Mouse (Mus musculus): ENCODE measurements at regions not wholly inside any gene's neighbourhood (a gene's known extent, or its start where the extent isn't known, plus 50 kb on each side); places are given as distances from the start of the nearest gene placed in this dataset.
"Not testable (repeated sequence)": the region's sequence is repeated elsewhere in the genome, so short reads cannot be mapped to it uniquely, and the experiment has no call there.

DNA sequence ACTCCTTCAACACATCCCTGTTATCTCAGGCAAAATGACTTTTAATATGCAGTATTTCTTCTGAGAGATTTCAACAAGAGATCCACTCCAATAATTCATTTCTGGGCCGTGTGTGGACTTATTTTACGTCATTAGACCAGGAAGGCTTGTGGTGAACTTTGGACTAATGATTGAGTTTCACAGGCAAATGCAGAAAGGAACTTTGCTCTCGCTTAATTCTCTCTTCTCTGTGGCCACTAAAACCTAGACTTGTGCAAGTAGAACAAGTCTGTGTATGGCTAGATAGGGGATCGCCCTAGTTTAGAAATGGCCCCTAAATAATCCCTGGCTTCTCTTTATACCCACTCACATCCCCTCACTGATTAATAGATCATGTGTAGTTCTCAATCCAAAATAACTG lies 50.6 kb upstream of the Ppp1r12a start:
- H3K4me1 ChIP-seq = peaks cover 10% of the 10 kb centered on the region
- 63% methylated on average over 4 of the region's 4 CpGs for WGBS (ENCODE audit: insufficient replicate concordance)
- H3K27me3 ChIP-seq (replicated peaks) = no peaks in the 10 kb centered on the region
- no peak overlapping the region for H3K4me2 ChIP-seq
- no peaks in the 10 kb centered on the region for H3K9me3 ChIP-seq (replicated peaks)
- no peak overlapping the region for H3K4me3 ChIP-seq
- no peaks in the 10 kb centered on the region for H3K36me3 ChIP-seq
- H3K27ac ChIP-seq = no peak overlapping the region
- no peak overlapping the region for H3K9ac ChIP-seq
- no peak for ATAC-seq

DNA sequence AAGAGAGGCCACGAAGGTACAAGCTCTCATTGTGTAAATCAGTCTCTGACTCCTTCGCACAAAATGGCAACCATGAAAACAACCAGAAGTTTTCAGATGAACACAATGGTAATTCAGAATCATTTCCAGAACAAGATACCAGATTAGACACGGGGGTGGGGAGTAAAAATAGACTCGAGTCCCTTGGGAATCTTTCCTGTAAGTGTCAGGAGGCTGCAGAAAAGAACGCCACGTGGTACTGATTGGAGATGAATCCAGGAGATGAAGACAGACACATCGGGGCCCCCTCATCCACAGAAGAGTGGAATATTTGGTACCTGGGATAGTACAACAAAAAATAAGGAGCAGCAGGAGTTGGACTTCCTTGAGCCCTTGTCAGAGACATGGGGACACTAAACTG lies 51.1 kb upstream of the Ppp1r12a start:
- no peak for ATAC-seq
- no peak overlapping the region for H3K27ac ChIP-seq
- no peaks in the 10 kb centered on the region for H3K9me3 ChIP-seq (replicated peaks)
- peaks cover 10% of the 10 kb centered on the region for H3K4me1 ChIP-seq
- no peaks in the 10 kb centered on the region for H3K27me3 ChIP-seq (replicated peaks)
- H3K4me2 ChIP-seq = no peak overlapping the region
- WGBS (ENCODE audit: insufficient replicate concordance) = 61% methylated on average over 7 of the region's 7 CpGs
- no peaks in the 10 kb centered on the region for H3K36me3 ChIP-seq
- no peak overlapping the region for H3K9ac ChIP-seq
- no peak overlapping the region for H3K4me3 ChIP-seq

DNA sequence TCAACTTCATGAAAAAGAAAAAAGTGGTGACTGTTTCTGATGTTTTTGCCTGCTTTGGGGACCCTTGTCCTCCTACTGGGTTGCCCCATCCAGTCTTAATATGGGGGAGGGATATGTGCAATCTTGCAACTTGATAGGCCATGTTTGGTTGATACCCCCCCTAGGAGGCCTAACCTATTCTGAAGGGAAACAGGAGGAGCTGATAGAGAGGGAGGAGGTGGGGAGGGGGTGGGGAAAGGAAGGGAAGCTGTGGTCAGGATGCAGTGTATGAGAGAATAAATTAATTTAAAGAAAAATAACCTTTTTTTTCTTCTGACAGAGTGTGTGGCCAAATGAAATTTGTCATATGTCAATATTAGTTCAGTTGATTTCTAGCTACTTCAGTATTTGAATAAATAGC lies 51.8 kb upstream of the Ppp1r12a start:
- ATAC-seq = no peak
- Histone ChIP-seq H3K9ac (no peak overlapping the region), H3K36me3 (no peaks in the 10 kb centered on the region), H3K27ac (no peak overlapping the region), H3K27me3 (replicated peaks) (no peaks in the 10 kb centered on the region), H3K9me3 (replicated peaks) (no peaks in the 10 kb centered on the region), H3K4me3 (no peak overlapping the region), H3K4me1 (peaks cover 10% of the 10 kb centered on the region), H3K4me2 (no peak overlapping the region)

DNA sequence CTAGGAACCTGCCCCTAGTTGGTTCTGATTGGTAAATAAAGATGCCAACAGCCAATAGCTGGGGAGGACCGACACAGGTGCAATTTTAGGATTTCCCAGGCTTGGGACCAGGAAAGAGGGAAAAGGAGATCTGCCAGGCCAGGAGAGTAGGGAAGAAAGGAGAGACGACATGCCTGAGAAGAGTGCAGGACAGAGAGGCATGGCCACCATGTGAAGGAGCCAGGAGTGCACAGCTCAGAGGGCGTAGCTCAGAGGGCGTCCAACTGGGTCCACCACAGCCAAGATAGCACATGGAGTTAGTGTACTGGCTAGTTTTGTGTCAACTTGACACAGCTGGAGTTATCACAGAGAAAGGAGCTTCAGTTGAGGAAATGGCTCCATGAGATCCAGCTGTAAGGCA lies 53.5 kb upstream of the Ppp1r12a start:
- not testable (repeated sequence) for H3K4me2 ChIP-seq; ATAC-seq; H3K36me3 ChIP-seq; H3K9ac ChIP-seq; H3K4me1 ChIP-seq; H3K27ac ChIP-seq; H3K9me3 ChIP-seq (replicated peaks); H3K27me3 ChIP-seq (replicated peaks); H3K4me3 ChIP-seq
- 64% methylated on average over 4 of the region's 4 CpGs for WGBS (ENCODE audit: insufficient replicate concordance)

DNA sequence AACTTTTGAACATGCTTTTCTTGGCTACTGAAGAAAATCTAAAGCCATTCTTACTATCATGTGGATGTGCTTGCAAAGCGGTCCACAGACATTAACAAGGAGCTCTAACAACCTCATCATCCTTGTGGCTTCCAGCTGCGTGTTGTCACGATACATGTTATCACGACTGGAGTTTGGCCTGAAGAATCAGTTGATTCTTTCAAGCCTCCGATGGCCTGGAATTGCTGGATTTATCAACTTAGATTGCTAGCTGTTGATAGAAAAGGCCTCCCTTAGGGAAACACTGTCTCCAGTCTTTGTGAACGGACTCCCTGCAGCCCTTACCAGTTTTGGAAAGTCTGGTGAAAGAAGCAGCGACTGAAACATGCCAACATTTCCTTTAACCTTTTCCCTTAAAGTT lies 60.5 kb upstream of the Ppp1r12a start:
- no peak overlapping the region for H3K9ac ChIP-seq
- H3K9me3 ChIP-seq (replicated peaks) = no peaks in the 10 kb centered on the region
- H3K4me3 ChIP-seq = no peak overlapping the region
- no peaks in the 10 kb centered on the region for H3K27me3 ChIP-seq (replicated peaks)
- no peak overlapping the region for H3K4me2 ChIP-seq
- no peak for ATAC-seq
- H3K36me3 ChIP-seq = no peaks in the 10 kb centered on the region
- WGBS (ENCODE audit: insufficient replicate concordance) = 66% methylated on average over 7 of the region's 7 CpGs
- H3K27ac ChIP-seq = no peak overlapping the region
- H3K4me1 ChIP-seq = no peaks in the 10 kb centered on the region

- H3K4me2 ChIP-seq = no peak overlapping the region
Observed at GRCm38 (mm10) chr10:108093043-108093442, 69.0 kb upstream of the Ppp1r12a start.

GRCm38 (mm10) chr10:108089375-108089981 lies 72.5 kb upstream of the Ppp1r12a start:
- peaks cover 14% of the 10 kb centered on the region; the same call in 1 of the 2 replicates for H3K4me1 ChIP-seq
- 37% methylated on average over 8 of the region's 8 CpGs for WGBS (ENCODE audit: insufficient replicate concordance)
- H3K4me3 ChIP-seq = no peak overlapping the region
- no peak overlapping the region for H3K4me2 ChIP-seq
- H3K9ac ChIP-seq = no peak overlapping the region
- H3K36me3 ChIP-seq = no peaks in the 10 kb centered on the region
- peak; percentile 57; the same call in 1 of the 2 replicates for ATAC-seq
- H3K27me3 ChIP-seq (replicated peaks) = no peaks in the 10 kb centered on the region
- H3K9me3 ChIP-seq (replicated peaks) = 0 out of 2 replicates have a peak, but pooled peaks cover 3% of the 10 kb centered on the region
- H3K27ac ChIP-seq = no peak overlapping the region

More at GRCm38 (mm10) chr10:108093043-108093442, 69.0 kb upstream of the Ppp1r12a start:
- no peaks in the 10 kb centered on the region for H3K27me3 ChIP-seq (replicated peaks)
- no peak overlapping the region for H3K4me3 ChIP-seq
- no peak for ATAC-seq
- no peak overlapping the region for H3K27ac ChIP-seq
- 54% methylated on average over 2 of the region's 2 CpGs for WGBS (ENCODE audit: insufficient replicate concordance)
- peaks cover 14% of the 10 kb centered on the region; the same call in 1 of the 2 replicates for H3K4me1 ChIP-seq
- no peaks in the 10 kb centered on the region for H3K36me3 ChIP-seq
- H3K9me3 ChIP-seq (replicated peaks) = 0 out of 2 replicates have a peak, but pooled peaks cover 3% of the 10 kb centered on the region
- no peak overlapping the region for H3K9ac ChIP-seq

DNA sequence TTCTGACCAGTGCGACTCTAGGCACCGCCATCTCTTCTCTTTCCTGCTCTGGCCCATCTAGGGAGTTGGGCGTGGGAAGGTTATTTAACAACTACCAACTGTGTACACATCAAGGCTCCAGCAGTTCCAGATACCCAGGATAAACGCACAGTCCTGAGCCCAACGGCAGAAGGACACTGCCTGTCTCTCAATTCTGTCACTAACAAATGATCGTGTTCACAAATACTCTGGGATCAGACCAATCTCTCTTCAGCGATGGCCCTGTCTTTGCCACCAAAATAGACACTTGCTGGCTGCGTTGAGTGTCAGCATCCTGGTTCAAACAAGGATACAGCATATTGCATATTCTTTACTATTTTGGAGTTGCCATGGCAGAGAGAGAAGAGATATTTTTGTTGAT lies 73.1 kb upstream of the Ppp1r12a start:
- H3K9me3 ChIP-seq (replicated peaks) = 0 out of 2 replicates have a peak, but pooled peaks cover 3% of the 10 kb centered on the region
- H3K4me3 ChIP-seq = no peak overlapping the region
- peak; percentile 46; the same call in 1 of the 2 replicates for ATAC-seq
- H3K27ac ChIP-seq = no peak overlapping the region
- H3K4me1 ChIP-seq = peaks cover 14% of the 10 kb centered on the region; the same call in 1 of the 2 replicates
- 57% methylated on average over 8 of the region's 8 CpGs for WGBS (ENCODE audit: insufficient replicate concordance)
- no peaks in the 10 kb centered on the region for H3K27me3 ChIP-seq (replicated peaks)
- no peak overlapping the region for H3K9ac ChIP-seq
- no peaks in the 10 kb centered on the region for H3K36me3 ChIP-seq
- H3K4me2 ChIP-seq = no peak overlapping the region

DNA sequence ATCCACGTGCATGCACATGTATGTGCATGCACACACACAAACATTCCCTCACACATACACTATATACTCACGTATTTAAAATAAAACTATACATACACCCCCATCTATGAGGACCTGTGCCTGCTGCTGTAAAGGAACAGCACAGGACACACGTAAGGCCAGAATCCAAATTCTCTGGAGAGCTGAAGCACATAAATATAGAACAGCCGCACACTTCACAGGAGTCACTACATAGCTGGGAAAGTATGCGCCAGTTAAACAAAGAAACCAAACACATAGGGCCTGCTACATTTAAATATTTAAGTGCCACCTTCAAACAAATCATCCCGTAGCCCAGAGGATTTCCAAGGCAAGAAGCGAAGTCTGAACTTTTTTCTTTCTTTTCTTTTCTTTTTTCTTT lies 73.8 kb upstream of the Ppp1r12a start:
- H3K9me3 ChIP-seq (replicated peaks) = 0 out of 2 replicates have a peak, but pooled peaks cover 3% of the 10 kb centered on the region
- no peaks in the 10 kb centered on the region for H3K27me3 ChIP-seq (replicated peaks)
- H3K4me2 ChIP-seq = no peak overlapping the region
- ATAC-seq = no peak
- H3K4me3 ChIP-seq = no peak overlapping the region
- H3K36me3 ChIP-seq = no peaks in the 10 kb centered on the region
- no peak overlapping the region for H3K27ac ChIP-seq
- H3K9ac ChIP-seq = no peak overlapping the region
- WGBS (ENCODE audit: insufficient replicate concordance) = 82% methylated on average over 7 of the region's 7 CpGs
- peaks cover 14% of the 10 kb centered on the region; the same call in 1 of the 2 replicates for H3K4me1 ChIP-seq

GRCm38 (mm10) chr10:108083220-108083619 lies 78.8 kb upstream of the Ppp1r12a start:
- no peak overlapping the region for H3K4me3 ChIP-seq
- ATAC-seq = no peak
- H3K9ac ChIP-seq = no peak overlapping the region

DNA sequence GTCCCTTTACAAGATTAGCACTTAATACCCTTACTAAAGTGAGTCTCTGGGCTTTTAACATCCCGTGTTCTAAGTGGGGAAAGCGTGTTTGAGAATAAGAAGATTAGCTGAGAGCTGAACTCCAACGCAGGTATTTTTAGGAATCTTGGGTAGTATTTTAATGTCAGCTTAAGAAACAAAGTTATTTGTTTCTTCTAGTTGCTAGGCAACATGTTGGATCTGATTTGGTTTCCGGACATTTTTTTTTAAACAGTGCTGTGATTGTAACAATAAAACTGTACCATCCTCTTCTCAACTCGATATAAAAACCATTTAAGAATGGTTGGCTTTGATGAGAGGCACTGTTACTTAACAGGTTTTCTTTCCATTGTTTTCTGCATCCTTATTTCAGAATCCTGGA lies 86.8 kb upstream of the Ppp1r12a start:
- Histone ChIP-seq H3K9ac (no peak overlapping the region), H3K27me3 (replicated peaks) (no peaks in the 10 kb centered on the region), H3K27ac (no peak overlapping the region), H3K4me2 (no peak overlapping the region), H3K4me3 (no peak overlapping the region), H3K4me1 (no peaks in the 10 kb centered on the region), H3K9me3 (replicated peaks) (no peaks in the 10 kb centered on the region), H3K36me3 (no peaks in the 10 kb centered on the region)
- no peak for ATAC-seq
- 64% methylated on average over 5 of the region's 5 CpGs for WGBS (ENCODE audit: insufficient replicate concordance)

More at GRCm38 (mm10) chr10:108083220-108083619, 78.8 kb upstream of the Ppp1r12a start:
- Histone ChIP-seq H3K27me3 (replicated peaks) (no peaks in the 10 kb centered on the region), H3K4me2 (no peak overlapping the region), H3K4me1 (no peaks in the 10 kb centered on the region), H3K9me3 (replicated peaks) (0 out of 2 replicates have a peak, but pooled peaks cover under 1% of the 10 kb centered on the region), H3K36me3 (no peaks in the 10 kb centered on the region), H3K27ac (no peak overlapping the region)

DNA sequence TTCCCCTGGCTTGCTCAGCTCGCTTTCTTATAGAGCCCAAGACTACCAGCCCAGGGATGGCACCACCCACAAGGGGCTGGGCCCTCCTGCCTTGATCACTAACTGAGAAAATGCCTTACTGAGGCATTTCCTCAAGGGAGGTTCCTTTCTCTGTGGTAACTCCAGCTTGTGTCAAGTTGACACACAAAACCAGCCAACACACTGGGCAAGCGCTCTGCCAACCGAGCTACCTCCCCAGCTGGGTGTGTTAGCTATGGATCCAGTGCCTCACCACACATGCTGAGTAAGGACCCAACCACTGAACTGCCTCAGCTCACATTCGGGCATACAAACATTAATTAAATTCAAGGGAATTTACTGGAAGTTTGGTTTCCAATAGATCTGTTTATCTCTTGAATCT lies 88.2 kb upstream of the Ppp1r12a start:
- Histone ChIP-seq H3K9me3 (replicated peaks) (no peaks in the 10 kb centered on the region), H3K27me3 (replicated peaks) (no peaks in the 10 kb centered on the region), H3K36me3 (no peaks in the 10 kb centered on the region), H3K4me1 (no peaks in the 10 kb centered on the region), H3K9ac (no peak overlapping the region), H3K27ac (no peak overlapping the region), H3K4me3 (no peak overlapping the region), H3K4me2 (no peak overlapping the region)
- WGBS (ENCODE audit: insufficient replicate concordance) = 57% methylated on average over 4 of the region's 4 CpGs
- ATAC-seq = no peak

DNA sequence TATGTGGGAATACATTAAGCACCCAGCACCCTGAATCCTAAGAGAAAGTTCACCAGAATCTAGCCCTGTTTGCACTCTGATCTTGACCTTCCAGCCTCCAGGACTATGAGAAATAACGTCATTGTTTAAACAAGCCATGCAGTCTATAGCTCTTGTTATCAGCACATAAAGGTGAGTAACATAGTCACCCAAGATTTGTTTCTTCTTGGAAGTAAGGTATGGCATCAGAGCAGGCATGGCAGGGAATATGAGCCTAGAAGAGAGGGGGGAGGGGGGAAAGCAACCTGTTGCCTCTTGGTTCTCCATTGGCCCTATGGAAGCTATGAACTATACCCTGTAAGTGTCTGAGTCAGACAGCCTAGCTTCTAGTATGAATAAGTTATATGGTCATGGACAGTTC lies 89.8 kb upstream of the Ppp1r12a start:
- H3K4me2 ChIP-seq = no peak overlapping the region
- no peak for ATAC-seq

More for the DNA sequence above, 89.8 kb upstream of the Ppp1r12a start:
- Histone ChIP-seq H3K27ac (no peak overlapping the region), H3K36me3 (no peaks in the 10 kb centered on the region), H3K9ac (no peak overlapping the region), H3K27me3 (replicated peaks) (no peaks in the 10 kb centered on the region), H3K4me3 (no peak overlapping the region), H3K4me1 (peaks cover under 1% of the 10 kb centered on the region; the same call in 1 of the 2 replicates), H3K9me3 (replicated peaks) (no peaks in the 10 kb centered on the region)
- WGBS (ENCODE audit: insufficient replicate concordance) = 61% methylated on average over 1 of the region's 1 CpGs
